Mouse (Mus musculus): ENCODE results near the gene Nat9.

Gene Nat9

DNA sequence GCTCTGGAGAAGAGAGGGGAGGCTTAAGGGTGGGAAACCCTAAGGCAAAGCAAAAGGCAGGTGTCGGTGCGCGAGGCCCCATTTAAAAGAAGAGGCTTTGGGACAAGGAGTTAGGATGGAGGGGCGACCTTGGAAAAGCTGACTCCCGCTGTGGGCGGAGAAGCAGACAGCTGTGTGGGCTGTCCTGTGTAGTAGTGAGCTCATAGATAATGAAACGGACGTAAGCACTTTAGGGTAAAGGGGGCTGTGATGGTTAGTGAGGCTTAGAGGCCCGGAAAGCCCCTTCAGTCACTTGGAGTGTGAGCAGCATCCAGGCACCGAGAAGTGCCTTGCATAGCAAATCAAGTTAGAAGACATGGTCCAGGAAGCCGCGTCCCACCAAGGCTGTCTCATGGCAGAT, at the start of gene Nat9:
Gene Nat9, minus strand, starts transcription at position 167 of the 400 bp plus-strand sequence.
- no peak for DNase-seq (ENCODE audit: low spot score)

- DNase-seq (ENCODE audit: low spot score) = no peak
Observed at GRCm38 (mm10) chr11:115236570-115236969, 48.9 kb upstream of the Nat9 start.

- no peak for DNase-seq (ENCODE audit: low spot score)
Observed at GRCm38 (mm10) chr11:115234320-115235044, 46.8 kb upstream of the Nat9 start.

- no peak for DNase-seq (ENCODE audit: low spot score)
Observed at GRCm38 (mm10) chr11:115233526-115234290, 46.0 kb upstream of the Nat9 start.

- no peak for DNase-seq (ENCODE audit: low spot score)
Observed at GRCm38 (mm10) chr11:115232889-115233288, 45.2 kb upstream of the Nat9 start.

- DNase-seq (ENCODE audit: low spot score) = no peak
Observed at GRCm38 (mm10) chr11:115231924-115232323, 44.3 kb upstream of the Nat9 start.

DNA sequence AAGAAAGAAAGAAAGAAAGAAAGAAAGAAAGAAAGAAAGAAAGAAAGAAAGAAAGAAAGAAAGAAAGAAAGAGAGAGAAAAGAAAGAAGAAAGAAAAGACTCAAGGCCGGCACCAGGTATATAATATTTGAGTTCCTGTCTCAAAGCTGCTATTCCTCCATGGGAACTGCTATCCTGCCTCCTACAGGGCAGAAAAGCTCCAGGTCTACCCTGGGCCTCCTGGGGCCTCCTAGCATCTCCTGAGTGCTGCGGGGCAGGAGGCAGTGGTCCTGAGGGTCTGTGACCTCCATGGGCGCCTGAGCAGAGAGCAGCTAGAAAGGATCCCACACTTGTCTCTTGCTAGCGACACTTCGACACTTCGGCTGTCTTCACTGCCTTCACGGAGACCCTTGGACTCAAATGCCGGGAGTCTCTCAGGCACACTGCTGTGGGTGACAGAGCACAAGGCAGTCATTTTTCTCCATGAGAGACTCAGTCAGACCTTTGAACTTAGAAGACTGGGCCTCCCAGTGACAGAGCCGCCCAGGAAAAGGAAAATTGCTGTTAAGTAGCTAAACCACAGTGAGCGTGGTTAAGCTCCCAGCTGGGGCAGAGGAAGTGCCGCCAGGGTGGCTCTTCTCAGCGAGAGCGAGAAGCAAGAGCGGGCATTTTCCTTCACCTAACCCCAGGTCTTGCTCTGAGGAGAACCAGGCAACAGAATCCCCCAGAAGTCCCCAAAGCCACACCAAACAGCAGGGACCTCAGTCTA, 43.7 kb upstream of the Nat9 start:
- DNase-seq (ENCODE audit: low spot score) = no peak

- no peak for DNase-seq (ENCODE audit: low spot score)
Observed at GRCm38 (mm10) chr11:115229021-115229930, 41.6 kb upstream of the Nat9 start.

- DNase-seq (ENCODE audit: low spot score) = no peak
Observed at GRCm38 (mm10) chr11:115228430-115228829, 40.8 kb upstream of the Nat9 start.

DNA sequence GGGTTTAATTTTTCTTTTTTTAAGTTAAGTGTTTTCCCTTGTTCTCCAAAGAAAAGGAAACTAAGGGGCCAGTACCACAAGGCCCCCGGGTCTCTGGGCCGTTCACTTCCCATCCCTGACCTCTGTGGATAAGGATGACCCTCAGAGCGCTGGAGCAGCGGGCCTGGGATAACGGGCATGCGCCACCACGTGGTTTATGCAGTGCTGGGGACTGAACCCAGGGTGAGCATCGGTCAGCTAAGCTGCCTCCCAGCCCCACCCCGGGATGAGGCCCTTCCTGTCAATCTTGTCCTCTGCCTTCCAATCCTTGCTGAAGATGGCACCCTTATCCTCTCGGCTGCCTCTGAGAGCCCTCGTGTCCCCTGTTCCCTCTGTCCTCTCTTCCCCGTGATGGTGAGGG, 40.0 kb upstream of the Nat9 start:
- no peak for DNase-seq (ENCODE audit: low spot score)

DNA sequence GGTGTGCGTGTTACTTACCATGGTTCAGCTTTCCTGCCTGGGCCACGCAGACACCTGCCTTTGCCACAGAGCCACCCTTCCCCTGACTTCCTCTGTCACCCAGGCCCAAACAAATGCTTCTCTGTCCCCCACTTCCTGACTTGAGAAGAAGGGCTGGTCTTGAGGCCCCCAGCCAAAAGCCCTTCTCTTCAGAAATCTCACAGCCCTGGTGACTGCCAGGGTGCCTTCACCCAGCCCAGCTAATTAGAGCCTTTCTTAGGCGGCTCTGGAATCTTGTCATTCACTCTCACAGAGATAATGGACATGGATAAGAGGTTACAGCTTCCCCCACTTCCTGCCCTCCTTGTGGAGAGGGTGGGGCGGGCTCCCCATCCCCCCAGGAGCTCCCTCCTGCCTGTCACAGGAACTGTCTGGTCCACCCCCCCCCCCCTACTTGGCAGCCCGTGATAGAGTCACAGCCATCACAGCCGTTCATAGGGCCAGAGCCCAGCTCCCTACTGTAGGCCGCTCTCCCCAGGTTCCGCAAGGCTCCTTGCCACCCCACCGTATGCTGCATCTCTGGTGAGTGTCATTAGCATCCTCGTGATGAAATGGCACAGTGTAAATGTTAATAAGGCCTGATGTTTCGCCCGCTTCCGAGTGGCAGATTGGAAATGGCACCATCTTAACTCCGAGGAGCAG, 39.3 kb upstream of the Nat9 start:
- DNase-seq (ENCODE audit: low spot score) = no peak

- DNase-seq (ENCODE audit: low spot score) = no peak
Observed at GRCm38 (mm10) chr11:115225301-115225700, 37.6 kb upstream of the Nat9 start.

GRCm38 (mm10) chr11:115224889-115225288, 37.2 kb upstream of the Nat9 start:
- peak; percentile 19 for DNase-seq (ENCODE audit: low spot score)

- no peak for DNase-seq (ENCODE audit: low spot score)
Observed at GRCm38 (mm10) chr11:115223877-115224276, 36.2 kb upstream of the Nat9 start.

DNA sequence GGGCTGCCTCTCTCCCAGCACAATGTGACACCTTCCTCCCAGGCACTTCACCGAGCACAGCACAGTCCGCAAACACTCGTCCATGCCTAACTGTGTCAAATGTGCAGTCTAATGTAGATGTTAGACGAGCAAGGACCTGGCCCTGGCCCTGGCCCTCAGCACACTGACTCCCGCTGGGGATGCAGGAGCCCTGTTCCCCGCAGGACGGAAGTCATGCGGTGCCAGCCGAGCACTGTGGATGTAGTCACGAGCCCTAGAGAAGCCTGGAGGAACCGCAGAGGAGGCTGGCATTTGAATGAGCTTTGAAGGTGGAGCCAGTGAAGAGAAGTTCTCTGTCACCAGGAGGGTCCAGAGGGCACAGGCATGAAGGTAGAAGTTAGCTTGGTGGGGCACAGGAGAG, 35.8 kb upstream of the Nat9 start:
- DNase-seq (ENCODE audit: low spot score) = no peak

DNA sequence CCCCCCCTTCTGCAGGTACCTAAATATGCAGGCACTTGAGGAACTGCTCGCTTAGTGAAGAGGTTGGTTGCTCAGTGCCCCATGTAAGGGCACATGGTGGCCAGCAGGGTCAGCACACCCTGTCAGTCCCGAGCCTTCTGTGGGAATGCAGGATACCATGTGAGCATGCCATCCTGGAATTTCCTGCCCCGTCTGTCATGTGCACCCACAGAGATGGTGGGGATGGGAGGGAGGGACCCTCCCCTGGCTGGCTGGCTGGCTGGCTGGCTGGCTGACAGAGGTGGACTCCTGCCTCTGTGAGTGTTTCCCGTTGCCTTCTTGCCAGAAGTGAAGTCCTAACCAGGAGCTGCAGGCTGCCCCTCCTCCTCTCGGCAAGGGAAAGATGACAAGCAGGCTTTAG, 34.9 kb upstream of the Nat9 start:
- DNase-seq (ENCODE audit: low spot score) = no peak

- DNase-seq (ENCODE audit: low spot score) = no peak
Observed at GRCm38 (mm10) chr11:115222077-115222476, 34.4 kb upstream of the Nat9 start.

- no peak for DNase-seq (ENCODE audit: low spot score)
Observed at GRCm38 (mm10) chr11:115219685-115220084, 32.0 kb upstream of the Nat9 start.

DNA sequence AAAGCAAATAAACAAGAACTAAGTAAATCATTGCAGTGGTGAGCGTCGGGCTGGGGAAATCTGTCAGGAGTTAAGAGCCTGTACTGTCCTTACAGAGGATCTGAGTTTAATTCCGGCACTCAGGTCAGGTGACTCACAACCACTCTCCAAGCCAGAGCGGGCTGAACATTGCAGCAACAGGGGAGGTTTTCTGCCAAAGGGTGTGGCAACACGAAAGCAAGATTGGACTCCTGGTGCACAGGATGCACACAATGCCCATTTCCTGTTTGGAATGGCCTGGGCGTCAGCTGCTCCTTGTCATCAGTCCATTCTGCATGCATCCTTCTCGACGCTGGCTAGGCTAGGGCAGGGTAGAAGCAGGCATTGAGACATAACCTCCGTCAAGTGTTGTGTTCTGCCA, 31.6 kb upstream of the Nat9 start:
- peak; percentile 18 for DNase-seq (ENCODE audit: low spot score)

- no peak for DNase-seq (ENCODE audit: low spot score)
Observed at GRCm38 (mm10) chr11:115217439-115218410, 30.1 kb upstream of the Nat9 start.

Measured in urinary bladder, postnatal 25 days (tissue).